Mouse (Mus musculus) cerebellum, postnatal 36 days (tissue): ENCODE measurements around the gene Lgals2.
A peak's percentile ranks its signal among the peaks of the same experiment; 100 is the strongest.
"Not testable (repeated sequence)": the region's sequence is repeated elsewhere in the genome, so short reads cannot be mapped to it uniquely, and the experiment has no call there.

Experiments used
- DNase-seq, 2 experiments: peaks; one replicate each; pipeline ENCODE4 v3.0.0; 2021 to 2022; ENCODE audit warnings: mixed read lengths in 2 of 2

Lgals2 gene

GRCm38 (mm10) chr15:78855303-78855965, at the start of gene Lgals2:
Gene Lgals2 (minus strand): TSS chr15:78855529.
- DNase-seq: no peak

- DNase-seq: peak; percentile 84 to 90
Observed at GRCm38 (mm10) chr15:78903243-78903642, 47.9 kb upstream of the Lgals2 start.

- no peak for DNase-seq
Observed at GRCm38 (mm10) chr15:78901422-78901789, 46.1 kb upstream of the Lgals2 start.

- no peak for DNase-seq
Observed at GRCm38 (mm10) chr15:78900585-78901421, 45.5 kb upstream of the Lgals2 start.

GRCm38 (mm10) chr15:78899740-78900584, 44.6 kb upstream of the Lgals2 start, which contains the start of gene Sh3bp1:
Gene Sh3bp1 (plus strand): TSS chr15:78899768.
- DNase-seq: peak; percentile 39 to 50

- DNase-seq: no peak
Observed at GRCm38 (mm10) chr15:78899409-78899739, 44.0 kb upstream of the Lgals2 start, which contains the start of gene Gm49510. Gene Gm49510 (plus strand): TSS chr15:78899667.

- no peak for DNase-seq
Observed at GRCm38 (mm10) chr15:78898507-78899001, 43.2 kb upstream of the Lgals2 start.

- no peak for DNase-seq
Observed at GRCm38 (mm10) chr15:78897488-78897887, 42.2 kb upstream of the Lgals2 start.

GRCm38 (mm10) chr15:78896149-78896548, 40.8 kb upstream of the Lgals2 start:
- no peak for DNase-seq

- no peak for DNase-seq
Observed at GRCm38 (mm10) chr15:78895741-78896140, 40.4 kb upstream of the Lgals2 start.

- DNase-seq: no peak
Observed at GRCm38 (mm10) chr15:78894726-78895125, 39.4 kb upstream of the Lgals2 start.

- DNase-seq: no peak
Observed at GRCm38 (mm10) chr15:78892440-78892839, 37.1 kb upstream of the Lgals2 start.

- no peak for DNase-seq
Observed at GRCm38 (mm10) chr15:78889401-78889853, 34.1 kb upstream of the Lgals2 start.

GRCm38 (mm10) chr15:78881828-78882227, 26.5 kb upstream of the Lgals2 start:
- DNase-seq: no peak

- DNase-seq: no peak
Observed at GRCm38 (mm10) chr15:78880432-78880831, 25.1 kb upstream of the Lgals2 start.

- not testable (repeated sequence) for DNase-seq
Observed at GRCm38 (mm10) chr15:78878792-78879516, 23.6 kb upstream of the Lgals2 start.

- DNase-seq: peak in 1 of 2 experiments; percentile 34
Observed at GRCm38 (mm10) chr15:78877810-78878390, 22.6 kb upstream of the Lgals2 start.

GRCm38 (mm10) chr15:78876991-78877809, 21.9 kb upstream of the Lgals2 start, which contains the start of gene Gga1:
Gene Gga1 (plus strand): TSS chr15:78877190.
- peak; percentile 90 to 95 for DNase-seq

- peak; percentile 83 to 84 for DNase-seq
Observed at GRCm38 (mm10) chr15:78876258-78876696, 20.9 kb upstream of the Lgals2 start.

- DNase-seq: no peak
Observed at GRCm38 (mm10) chr15:78875537-78875936, 20.2 kb upstream of the Lgals2 start.

GRCm38 (mm10) chr15:78874989-78875388, 19.7 kb upstream of the Lgals2 start:
- DNase-seq: no peak
